Mouse (Mus musculus): ENCODE data around the gene Zfp212. TPM values are rescaled to one million over a fixed set of nuclear protein-coding genes. Genes with fewer than 3 reads are reported as not detected.

Zfp212 gene
- polyA plus RNA-seq, 1 experiment from 2014 or later, result 21.0 TPM

DNA sequence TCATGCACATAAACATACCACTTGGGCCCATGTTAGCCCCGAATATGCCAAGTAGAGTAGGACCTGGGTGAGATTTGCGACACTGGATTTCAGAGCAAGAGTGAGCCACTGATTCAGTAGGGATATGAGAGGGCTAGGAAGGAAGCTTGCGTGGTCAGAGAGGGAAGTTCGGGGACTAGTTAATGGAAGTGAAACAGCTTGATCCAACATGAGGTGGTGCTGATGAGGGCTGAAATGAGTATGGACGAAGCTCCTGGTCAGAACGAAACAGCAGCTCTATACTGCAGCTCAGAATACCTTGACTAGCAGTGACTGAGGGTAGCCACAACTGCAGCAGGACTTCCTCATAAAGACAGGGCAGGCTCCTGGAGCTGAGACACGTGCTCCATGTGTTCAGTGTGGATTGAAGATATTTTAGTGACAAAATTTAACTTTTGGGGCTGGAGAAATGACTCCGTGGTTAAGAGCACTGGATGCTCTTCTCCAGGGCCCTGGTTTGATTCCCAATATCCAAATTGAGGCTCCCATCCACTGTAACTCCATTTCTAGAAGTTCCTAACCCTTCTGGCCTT, 31.4 kb upstream of the Zfp212 start:
- no peak for ATAC-seq
- H3K36me3 ChIP-seq (ENCODE audit: control insufficient read depth, insufficient read depth), result peaks cover 59% of the 10 kb centered on the region
- no peaks in the 10 kb centered on the region for H3K9me3 ChIP-seq (ENCODE audit: control insufficient read depth, low read length)
- H3K27me3 ChIP-seq (replicated peaks; ENCODE audit: control insufficient read depth, insufficient read depth, low read length), result no peaks in the 10 kb centered on the region
- H3K9ac ChIP-seq (replicated peaks; ENCODE audit: low read depth, low read length), result no peak overlapping the region
- no peak overlapping the region for H3K27ac ChIP-seq (ENCODE audit: low read length)
- WGBS, result 90% methylated on average over 8 of the region's 8 CpGs
- no peaks in the 10 kb centered on the region for H3K4me1 ChIP-seq (replicated peaks; ENCODE audit: control insufficient read depth, insufficient read depth, low read length)
- H3K4me2 ChIP-seq (ENCODE audit: low read length), result no peak overlapping the region
- no peak overlapping the region for H3K4me3 ChIP-seq (replicated peaks; ENCODE audit: low read length)

DNA sequence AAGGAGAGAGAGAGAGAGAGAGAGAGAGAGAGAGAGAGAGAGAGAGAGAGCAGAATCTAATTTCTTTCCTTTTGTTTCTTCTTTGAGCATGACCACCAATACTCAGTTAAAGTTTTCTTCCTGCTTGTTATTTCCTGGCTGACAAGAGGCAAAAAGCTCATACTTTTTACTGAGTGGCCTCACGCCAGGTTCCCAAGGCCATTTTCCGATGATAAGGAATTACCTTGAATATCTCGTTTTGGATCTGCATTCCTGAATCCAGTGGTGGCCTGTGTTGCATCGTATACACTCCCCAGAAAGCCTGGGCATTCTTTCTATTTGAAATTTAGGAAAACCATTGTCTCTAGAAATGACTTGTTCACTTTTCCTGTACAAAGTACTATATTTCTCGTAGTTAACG, 20.9 kb upstream of the Zfp212 start:
- H3K4me1 ChIP-seq (replicated peaks; ENCODE audit: control insufficient read depth, insufficient read depth, low read length), result no peaks in the 10 kb centered on the region
- no peak overlapping the region for H3K4me3 ChIP-seq (replicated peaks; ENCODE audit: low read length)
- H3K9ac ChIP-seq (replicated peaks; ENCODE audit: low read depth, low read length), result no peak overlapping the region
- no peak overlapping the region for H3K27ac ChIP-seq (ENCODE audit: low read length)
- H3K36me3 ChIP-seq (ENCODE audit: control insufficient read depth, insufficient read depth), result peaks cover 13% of the 10 kb centered on the region
- H3K27me3 ChIP-seq (replicated peaks; ENCODE audit: control insufficient read depth, insufficient read depth, low read length), result no peaks in the 10 kb centered on the region
- 93% methylated on average over 6 of the region's 6 CpGs for WGBS
- no peaks in the 10 kb centered on the region for H3K9me3 ChIP-seq (ENCODE audit: control insufficient read depth, low read length)
- ATAC-seq, result no peak
- H3K4me2 ChIP-seq (ENCODE audit: low read length), result no peak overlapping the region

DNA sequence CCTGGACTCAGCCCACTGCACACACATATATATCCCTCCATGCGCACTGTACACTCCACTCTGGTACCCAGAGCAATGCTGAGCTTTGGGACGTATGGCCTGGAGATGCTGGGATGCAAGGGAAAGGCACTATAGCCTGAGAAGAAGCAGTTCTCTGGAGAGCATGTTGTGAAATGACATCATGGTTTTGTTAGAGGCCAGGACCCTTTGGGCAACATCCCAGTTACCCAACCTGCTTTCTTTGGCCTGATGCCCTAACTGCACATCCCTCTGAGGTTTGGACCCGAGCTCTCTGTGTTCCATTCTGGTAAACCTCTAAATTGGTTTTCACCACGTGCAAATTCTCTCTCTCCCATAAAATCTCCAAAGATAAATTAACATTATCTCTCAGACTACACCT, 16.7 kb upstream of the Zfp212 start:
- ATAC-seq, result no peak
- no peak overlapping the region for H3K4me3 ChIP-seq (replicated peaks; ENCODE audit: low read length)
- H3K9ac ChIP-seq (replicated peaks; ENCODE audit: low read depth, low read length), result no peak overlapping the region
- no peaks in the 10 kb centered on the region for H3K27me3 ChIP-seq (replicated peaks; ENCODE audit: control insufficient read depth, insufficient read depth, low read length)
- peaks cover 33% of the 10 kb centered on the region for H3K36me3 ChIP-seq (ENCODE audit: control insufficient read depth, insufficient read depth)
- no peaks in the 10 kb centered on the region for H3K4me1 ChIP-seq (replicated peaks; ENCODE audit: control insufficient read depth, insufficient read depth, low read length)
- WGBS, result 72% methylated on average over 4 of the region's 4 CpGs
- no peak overlapping the region for H3K4me2 ChIP-seq (ENCODE audit: low read length)
- no peaks in the 10 kb centered on the region for H3K9me3 ChIP-seq (ENCODE audit: control insufficient read depth, low read length)
- H3K27ac ChIP-seq (ENCODE audit: low read length), result no peak overlapping the region

DNA sequence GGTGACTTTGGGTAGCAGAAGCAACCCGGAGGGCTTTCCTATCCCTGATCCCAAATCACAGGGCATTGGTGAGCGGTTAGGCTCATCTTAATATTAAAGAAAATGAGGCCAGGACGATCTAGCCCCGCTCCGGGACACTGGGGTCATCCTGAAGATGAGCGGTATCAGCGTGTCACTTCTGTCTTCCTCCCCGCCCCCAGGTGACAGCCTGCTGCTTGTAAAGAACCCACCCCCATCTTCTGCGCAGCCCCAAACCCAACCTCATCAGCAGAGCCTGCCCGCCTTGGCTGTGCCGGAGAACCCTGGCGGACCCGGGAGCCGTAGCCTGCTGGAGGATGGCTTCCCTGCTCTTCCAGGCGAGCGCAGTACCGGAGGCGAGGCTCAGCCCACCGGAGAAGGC, 15.9 kb upstream of the Zfp212 start:
- no peaks in the 10 kb centered on the region for H3K4me1 ChIP-seq (replicated peaks; ENCODE audit: control insufficient read depth, insufficient read depth, low read length)
- no peaks in the 10 kb centered on the region for H3K27me3 ChIP-seq (replicated peaks; ENCODE audit: control insufficient read depth, insufficient read depth, low read length)
- H3K4me3 ChIP-seq (replicated peaks; ENCODE audit: low read length), result no peak overlapping the region
- H3K9ac ChIP-seq (replicated peaks; ENCODE audit: low read depth, low read length), result no peak overlapping the region
- H3K4me2 ChIP-seq (ENCODE audit: low read length), result no peak overlapping the region
- 46% methylated on average over 19 of the region's 19 CpGs for WGBS
- peaks cover 29% of the 10 kb centered on the region for H3K36me3 ChIP-seq (ENCODE audit: control insufficient read depth, insufficient read depth)
- no peaks in the 10 kb centered on the region for H3K9me3 ChIP-seq (ENCODE audit: control insufficient read depth, low read length)
- no peak overlapping the region for H3K27ac ChIP-seq (ENCODE audit: low read length)
- ATAC-seq, result no peak

DNA sequence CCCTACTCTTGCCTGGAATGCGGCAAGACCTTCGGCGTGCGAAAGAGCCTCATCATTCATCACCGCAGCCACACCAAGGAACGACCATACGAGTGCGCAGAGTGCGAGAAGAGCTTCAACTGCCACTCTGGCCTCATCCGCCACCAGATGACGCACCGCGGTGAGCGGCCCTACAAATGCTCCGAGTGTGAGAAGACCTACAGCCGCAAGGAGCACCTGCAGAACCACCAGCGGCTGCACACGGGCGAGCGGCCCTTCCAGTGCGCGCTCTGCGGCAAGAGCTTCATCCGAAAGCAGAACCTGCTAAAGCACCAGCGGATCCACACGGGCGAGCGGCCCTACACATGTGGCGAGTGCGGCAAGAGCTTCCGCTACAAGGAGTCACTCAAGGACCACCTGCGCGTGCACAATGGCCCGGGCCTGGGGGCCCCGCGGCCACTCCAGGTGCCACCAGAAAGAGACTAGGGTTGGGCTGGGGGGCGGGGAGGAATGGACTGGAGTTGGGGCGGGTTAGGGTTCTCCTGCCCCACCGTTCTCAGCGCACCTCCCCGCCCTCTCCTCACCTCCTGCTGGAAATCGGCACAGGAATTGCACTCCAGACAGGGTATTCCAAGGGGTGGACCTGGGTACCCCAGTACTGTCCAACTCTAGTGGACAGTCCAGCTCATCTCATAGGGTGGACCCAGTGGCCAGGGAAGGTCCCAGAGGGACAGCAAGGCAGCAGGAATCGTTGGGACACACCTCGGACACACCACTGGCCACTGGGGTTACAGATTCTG, 15.2 kb upstream of the Zfp212 start:
- Histone ChIP-seq H3K9ac (replicated peaks; ENCODE audit: low read depth, low read length) (no peak overlapping the region), H3K4me3 (replicated peaks; ENCODE audit: low read length) (no peak overlapping the region), H3K4me2 (ENCODE audit: low read length) (no peak overlapping the region), H3K27me3 (replicated peaks; ENCODE audit: control insufficient read depth, insufficient read depth, low read length) (no peaks in the 10 kb centered on the region), H3K4me1 (replicated peaks; ENCODE audit: control insufficient read depth, insufficient read depth, low read length) (no peaks in the 10 kb centered on the region), H3K9me3 (ENCODE audit: control insufficient read depth, low read length) (no peaks in the 10 kb centered on the region), H3K27ac (ENCODE audit: low read length) (no peak overlapping the region), H3K36me3 (ENCODE audit: control insufficient read depth, insufficient read depth) (peaks cover 29% of the 10 kb centered on the region)
- WGBS, result 58% methylated on average over 44 of the region's 44 CpGs
- no peak for ATAC-seq

DNA sequence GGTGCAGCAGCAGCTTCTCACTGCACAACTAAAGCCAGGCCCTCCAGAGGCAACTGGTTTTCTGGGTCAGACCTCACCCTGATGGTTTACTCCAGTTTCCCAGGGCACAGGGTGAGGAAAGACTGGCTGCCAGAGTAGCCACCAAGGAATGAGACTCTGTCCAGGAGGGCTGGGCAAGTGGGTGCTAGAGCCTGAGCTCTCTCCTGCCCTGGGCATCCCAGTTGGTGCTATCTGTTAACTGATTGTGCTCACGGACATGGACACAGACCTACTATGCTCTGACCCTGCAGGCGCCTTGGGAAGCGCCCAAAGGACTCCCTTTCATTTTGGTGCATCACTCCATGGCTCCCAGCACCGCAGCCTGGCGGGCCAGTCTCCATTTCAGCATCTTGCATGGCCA, 13.9 kb upstream of the Zfp212 start:
- Histone ChIP-seq H3K36me3 (ENCODE audit: control insufficient read depth, insufficient read depth) (peaks cover 29% of the 10 kb centered on the region), H3K27me3 (replicated peaks; ENCODE audit: control insufficient read depth, insufficient read depth, low read length) (no peaks in the 10 kb centered on the region), H3K4me3 (replicated peaks; ENCODE audit: low read length) (no peak overlapping the region), H3K4me1 (replicated peaks; ENCODE audit: control insufficient read depth, insufficient read depth, low read length) (no peaks in the 10 kb centered on the region), H3K27ac (ENCODE audit: low read length) (no peak overlapping the region), H3K4me2 (ENCODE audit: low read length) (no peak overlapping the region), H3K9ac (replicated peaks; ENCODE audit: low read depth, low read length) (no peak overlapping the region), H3K9me3 (ENCODE audit: control insufficient read depth, low read length) (no peaks in the 10 kb centered on the region)
- WGBS, result 93% methylated on average over 5 of the region's 5 CpGs
- ATAC-seq, result no peak

DNA sequence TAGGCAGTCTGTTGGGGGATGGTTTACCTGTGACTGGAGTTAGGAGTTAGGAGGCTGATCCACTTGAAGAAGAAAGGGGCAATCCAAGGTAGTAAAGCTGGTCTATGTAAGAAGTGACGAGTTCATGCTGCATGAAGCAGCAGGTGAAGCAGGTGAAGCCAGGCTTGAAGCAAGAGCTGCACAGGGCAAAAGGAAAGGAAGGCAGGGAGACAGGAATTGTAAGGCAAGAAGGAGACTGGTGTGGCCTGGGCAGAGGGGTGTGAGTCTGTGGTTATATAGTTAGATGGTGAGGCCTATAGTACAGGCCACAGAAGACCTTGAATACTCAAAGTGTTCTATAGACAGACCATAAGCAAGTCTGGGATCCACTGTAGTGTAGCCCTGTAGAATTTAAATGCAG, 11.3 kb upstream of the Zfp212 start:
- Histone ChIP-seq H3K9ac (replicated peaks; ENCODE audit: low read depth, low read length) (no peak overlapping the region), H3K4me1 (replicated peaks; ENCODE audit: control insufficient read depth, insufficient read depth, low read length) (no peaks in the 10 kb centered on the region), H3K9me3 (ENCODE audit: control insufficient read depth, low read length) (no peaks in the 10 kb centered on the region), H3K4me3 (replicated peaks; ENCODE audit: low read length) (no peak overlapping the region), H3K36me3 (ENCODE audit: control insufficient read depth, insufficient read depth) (peaks cover 27% of the 10 kb centered on the region), H3K27ac (ENCODE audit: low read length) (no peak overlapping the region), H3K27me3 (replicated peaks; ENCODE audit: control insufficient read depth, insufficient read depth, low read length) (no peaks in the 10 kb centered on the region), H3K4me2 (ENCODE audit: low read length) (no peak overlapping the region)
- ATAC-seq, result no peak
- 80% methylated on average over 1 of the region's 1 CpGs for WGBS

DNA sequence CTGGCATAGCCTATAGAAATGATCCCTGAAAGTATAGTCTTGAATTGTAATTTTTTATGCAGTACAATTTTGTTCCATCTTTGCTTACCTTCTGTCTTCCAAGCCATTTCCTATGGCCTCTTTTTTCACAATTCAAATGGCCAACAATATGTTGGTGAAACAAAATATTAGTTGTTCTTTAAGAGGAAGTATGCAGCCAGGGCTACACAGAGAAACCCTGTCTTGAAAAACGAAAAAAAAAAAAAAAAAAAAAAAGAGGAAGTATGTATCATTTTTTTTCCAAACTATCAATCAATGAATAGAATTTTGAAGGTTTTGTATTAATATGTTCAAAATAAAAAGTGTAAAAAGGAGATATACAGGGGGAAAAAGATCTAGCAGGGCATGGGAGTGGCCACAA, 8.6 kb upstream of the Zfp212 start:
- no peak overlapping the region for H3K4me3 ChIP-seq (replicated peaks; ENCODE audit: low read length)
- H3K36me3 ChIP-seq (ENCODE audit: control insufficient read depth, insufficient read depth), result peaks cover 5% of the 10 kb centered on the region
- H3K4me2 ChIP-seq (ENCODE audit: low read length), result no peak overlapping the region
- no peak overlapping the region for H3K9ac ChIP-seq (replicated peaks; ENCODE audit: low read depth, low read length)
- H3K27me3 ChIP-seq (replicated peaks; ENCODE audit: control insufficient read depth, insufficient read depth, low read length), result no peaks in the 10 kb centered on the region
- no peaks in the 10 kb centered on the region for H3K4me1 ChIP-seq (replicated peaks; ENCODE audit: control insufficient read depth, insufficient read depth, low read length)
- H3K27ac ChIP-seq (ENCODE audit: low read length), result no peak overlapping the region
- WGBS, result 56% methylated on average over 1 of the region's 1 CpGs
- no peak for ATAC-seq
- no peaks in the 10 kb centered on the region for H3K9me3 ChIP-seq (ENCODE audit: control insufficient read depth, low read length)

DNA sequence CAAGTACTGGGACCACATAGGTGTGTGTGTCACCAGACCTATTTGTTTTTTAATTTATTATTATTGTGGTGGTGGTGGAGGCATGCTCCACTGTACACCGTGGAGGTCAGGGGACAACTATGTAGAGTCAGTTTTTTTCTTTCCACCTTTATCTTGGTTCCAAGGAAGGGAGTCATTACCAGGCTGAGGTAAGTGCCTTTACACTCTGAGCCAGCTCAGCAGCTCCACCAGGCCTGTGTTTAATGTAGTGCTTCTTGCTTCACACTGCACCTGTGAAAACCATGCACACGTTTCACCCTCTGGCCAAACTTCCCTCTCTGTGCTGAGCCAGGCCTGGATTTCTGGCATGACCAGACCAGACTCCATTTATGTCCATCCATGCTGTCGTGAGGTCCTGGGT, 7.3 kb upstream of the Zfp212 start:
- no peak overlapping the region for H3K4me2 ChIP-seq (ENCODE audit: low read length)
- no peak overlapping the region for H3K4me3 ChIP-seq (replicated peaks; ENCODE audit: low read length)
- no peak overlapping the region for H3K27ac ChIP-seq (ENCODE audit: low read length)
- H3K9me3 ChIP-seq (ENCODE audit: control insufficient read depth, low read length), result no peaks in the 10 kb centered on the region
- ATAC-seq, result no peak
- H3K27me3 ChIP-seq (replicated peaks; ENCODE audit: control insufficient read depth, insufficient read depth, low read length), result no peaks in the 10 kb centered on the region
- no peaks in the 10 kb centered on the region for H3K4me1 ChIP-seq (replicated peaks; ENCODE audit: control insufficient read depth, insufficient read depth, low read length)
- no peaks in the 10 kb centered on the region for H3K36me3 ChIP-seq (ENCODE audit: control insufficient read depth, insufficient read depth)
- 65% methylated on average over 3 of the region's 3 CpGs for WGBS
- no peak overlapping the region for H3K9ac ChIP-seq (replicated peaks; ENCODE audit: low read depth, low read length)
